Mouse (Mus musculus) CD4-positive helper T cell, adult 2 months (primary cell): ENCODE measurements around the gene Ttll9.

Experiments used
- DNase-seq: peaks from one replicate; pipeline ENCODE4 v3.0.0-alpha.2; 2012; ENCODE audit warnings: low read depth, missing footprints, low spot score

The Ttll9 gene

DNA sequence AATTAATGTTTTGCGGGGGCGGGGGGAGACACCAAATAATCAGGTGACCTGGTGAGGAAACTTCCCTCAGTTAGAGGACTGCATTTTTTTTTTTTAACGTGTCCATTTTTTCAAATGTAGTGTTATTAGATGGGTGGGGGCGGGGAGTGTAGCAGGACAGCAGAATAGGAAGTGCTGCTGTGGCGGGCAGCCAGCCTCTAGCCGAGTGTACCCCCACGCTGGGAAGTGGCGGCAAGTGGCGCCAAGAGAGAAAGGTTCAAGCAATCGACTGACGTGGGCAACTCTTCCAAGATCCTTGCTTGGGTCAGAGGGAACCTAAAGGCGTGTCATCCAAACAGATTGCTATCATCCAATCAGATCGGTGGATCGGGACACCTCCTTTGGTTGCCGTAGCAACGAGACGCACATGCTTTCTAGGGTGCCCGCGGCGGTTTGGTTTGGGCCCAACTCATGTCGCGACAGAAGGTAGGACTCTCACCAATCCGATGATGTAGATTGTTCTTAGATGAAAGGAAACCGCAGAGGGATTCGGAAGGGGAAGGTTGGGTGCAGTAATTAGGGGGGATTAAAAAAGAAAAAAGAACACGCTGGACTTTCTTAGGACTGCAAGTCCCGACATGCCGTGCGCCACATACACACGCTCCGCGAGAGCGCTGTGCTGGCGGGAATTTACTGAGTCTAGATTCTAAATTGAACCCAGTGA is at the start of gene Ttll9:
TSS of gene Ttll9 (plus strand) at position 395 of the 703 bp plus-strand sequence.
- peak; percentile 59 for DNase-seq

DNA sequence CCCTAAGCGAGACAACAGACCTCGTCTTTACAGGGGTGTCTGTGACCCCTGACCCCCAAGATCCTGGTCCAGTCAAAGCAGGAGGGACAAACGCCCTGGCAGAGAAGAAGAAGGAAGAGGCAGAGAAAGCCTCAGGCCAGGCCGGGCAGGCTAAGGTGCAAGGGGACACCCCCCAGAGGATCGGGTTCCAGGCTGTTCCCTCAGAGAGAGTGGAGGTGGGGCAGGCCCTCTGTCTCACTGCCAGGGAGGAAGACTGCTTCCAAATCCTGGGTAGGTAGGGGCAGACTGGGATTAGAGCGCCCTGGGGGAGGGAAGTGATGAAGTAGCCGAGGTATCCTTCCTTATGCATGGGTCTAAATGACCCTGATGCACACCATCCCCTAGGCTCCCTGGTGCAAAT is 48.8 kb upstream of the Ttll9 start:
- DNase-seq: no peak

DNA sequence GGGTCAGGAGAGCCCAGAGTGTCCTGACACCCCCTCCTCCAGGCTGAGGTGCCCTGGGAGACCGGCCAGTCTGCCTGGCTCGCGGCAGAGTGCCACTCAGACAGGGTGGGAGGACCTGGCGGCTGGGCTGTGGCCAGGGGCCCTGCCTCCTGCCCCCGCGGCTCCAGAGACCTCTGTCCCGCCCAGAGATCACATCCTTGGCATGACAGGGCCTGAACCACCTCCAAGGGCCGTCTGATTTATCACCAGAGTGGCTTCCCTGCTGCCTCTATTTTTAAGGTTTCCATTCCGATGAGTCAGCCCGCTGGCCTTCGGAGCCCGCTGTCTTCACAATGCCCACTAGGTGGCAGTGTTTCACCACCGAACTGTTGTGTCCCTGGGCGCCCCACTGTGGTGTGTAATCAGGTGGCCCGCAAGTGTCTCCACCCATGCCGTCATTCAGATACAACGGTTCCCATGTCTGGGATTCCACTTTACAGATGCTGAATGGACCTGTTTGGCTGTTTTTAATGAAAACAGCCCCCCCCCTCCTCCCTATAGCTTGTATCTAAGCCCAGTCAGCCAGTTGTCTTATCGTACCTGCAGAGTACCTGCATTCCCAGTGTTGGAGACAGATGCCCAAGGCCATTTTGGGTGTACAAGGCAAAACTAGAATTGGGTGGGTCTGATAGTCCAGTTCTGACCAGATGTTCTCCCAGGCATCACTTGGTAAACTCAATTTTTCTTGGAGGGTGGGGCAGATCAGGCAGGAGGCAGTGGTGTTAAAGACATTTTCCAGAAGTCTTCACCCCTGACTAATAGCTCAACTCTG is 47.8 kb upstream of the Ttll9 start:
- DNase-seq: peak; percentile 83

DNA sequence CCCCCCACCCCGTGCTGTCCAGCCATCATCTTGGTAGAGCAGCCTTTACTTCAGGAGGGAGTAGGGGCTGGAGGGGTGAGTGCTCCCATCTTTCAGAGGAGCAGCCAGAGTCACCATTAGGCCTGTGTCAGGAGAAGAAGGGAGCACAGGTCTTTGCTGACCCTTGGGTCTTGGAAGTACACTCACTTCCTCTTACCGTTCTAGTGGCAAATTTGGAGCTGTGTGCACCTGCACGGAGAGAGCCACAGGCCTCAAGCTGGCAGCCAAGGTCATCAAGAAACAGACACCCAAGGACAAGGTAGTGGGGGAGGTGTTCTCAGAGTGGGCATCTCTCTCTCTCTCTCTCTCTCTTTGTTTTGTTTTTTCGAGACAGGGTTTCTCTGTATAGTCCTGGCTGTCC is 46.8 kb upstream of the Ttll9 start:
- DNase-seq: no peak

DNA sequence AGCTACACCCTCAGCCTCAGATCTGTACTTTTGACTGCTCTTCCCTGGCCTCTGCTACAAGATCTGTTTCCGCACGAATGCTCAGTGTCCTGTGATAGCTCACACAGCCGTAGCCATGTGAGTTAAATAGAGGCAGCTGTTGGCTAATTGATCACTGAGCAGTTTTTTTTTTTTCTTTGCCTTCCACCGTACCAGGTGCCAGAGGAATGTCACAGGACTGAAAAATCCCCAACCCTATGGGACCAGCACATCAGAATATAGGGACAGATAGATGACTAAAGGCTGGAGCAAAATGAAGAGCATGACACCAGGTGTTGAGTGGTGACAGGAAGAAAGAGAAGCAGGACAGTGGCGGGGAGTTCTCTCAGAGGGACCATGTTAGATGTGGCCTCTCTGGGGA is 46.2 kb upstream of the Ttll9 start:
- DNase-seq: no peak

DNA sequence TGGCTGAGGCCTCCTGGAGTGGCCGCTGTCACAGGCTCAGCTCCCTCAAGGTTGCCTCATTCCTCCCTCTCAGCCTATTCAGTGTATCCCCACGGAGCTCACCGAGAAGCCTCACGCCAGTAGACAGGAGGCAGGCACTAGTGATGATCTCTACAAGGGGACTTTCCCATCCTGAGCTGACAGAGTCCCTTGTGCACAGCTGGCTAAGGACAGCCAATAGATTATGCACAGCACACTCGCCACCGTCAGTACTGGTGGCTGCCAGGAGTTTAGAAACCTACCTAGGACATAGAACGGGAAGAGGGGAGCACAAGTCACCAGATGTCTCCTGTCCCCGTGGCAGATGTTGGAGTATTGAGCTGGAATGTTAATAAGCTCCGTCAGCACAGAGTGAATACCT is 44.6 kb upstream of the Ttll9 start:
- DNase-seq: no peak

DNA sequence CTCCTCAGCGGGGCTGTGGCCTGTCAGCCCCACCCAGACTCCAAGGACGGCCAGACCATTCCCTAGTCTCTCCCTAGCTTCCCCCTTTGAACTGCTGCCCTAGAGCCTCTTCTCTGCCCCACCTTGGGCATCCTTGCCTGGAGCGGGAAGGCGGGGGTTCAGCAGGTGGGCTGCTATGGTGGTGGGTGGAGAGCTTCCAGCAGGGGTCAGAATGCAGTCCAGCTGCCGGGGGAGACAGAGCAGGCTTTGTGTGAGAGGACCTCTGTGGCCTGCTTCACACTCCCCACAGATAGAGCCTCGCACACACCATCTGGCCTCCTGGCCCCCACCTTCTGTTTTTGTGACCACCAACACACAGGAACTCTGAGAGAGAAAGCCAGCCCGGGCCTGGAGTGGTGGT is 39.9 kb upstream of the Ttll9 start:
- DNase-seq: no peak

DNA sequence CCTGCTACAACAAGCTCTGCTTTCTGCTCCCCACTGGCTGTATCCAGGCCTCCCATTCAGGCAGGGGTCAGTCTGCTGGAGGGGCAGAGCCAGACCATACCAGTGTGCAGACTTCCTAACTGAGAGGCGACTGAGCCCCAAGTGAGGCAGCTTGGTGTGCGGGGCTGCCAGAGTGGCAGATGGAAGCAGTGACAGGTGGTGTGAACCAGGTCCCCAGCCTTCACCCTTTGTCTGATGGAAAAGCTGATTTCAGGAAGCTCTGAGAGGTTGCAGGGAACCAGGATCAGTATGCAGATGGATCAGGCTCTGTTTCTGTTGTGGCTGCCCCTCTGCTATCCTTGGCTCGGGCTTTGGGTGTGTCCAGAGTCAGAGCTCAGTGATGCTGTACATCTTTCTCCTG is 38.7 kb upstream of the Ttll9 start:
- no peak for DNase-seq

DNA sequence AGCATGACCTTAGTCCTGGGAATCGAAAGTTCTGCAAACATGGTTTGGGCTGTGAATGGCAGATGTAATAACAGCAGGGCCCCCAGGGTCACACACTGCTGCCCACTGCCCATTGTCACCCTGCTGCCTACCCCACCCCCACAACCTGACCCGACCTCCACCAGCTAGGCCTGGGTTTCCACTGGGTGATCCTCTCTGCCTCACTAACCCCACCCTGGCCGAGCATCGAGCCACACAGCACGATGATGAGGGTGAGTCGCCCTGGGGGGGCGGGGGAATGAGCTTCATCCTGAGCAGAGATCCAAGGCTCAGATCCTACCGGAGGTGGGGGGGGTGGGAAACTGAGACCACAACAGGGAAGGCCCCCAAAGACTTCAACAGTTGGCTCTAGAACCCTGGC is 38.2 kb upstream of the Ttll9 start:
- DNase-seq: no peak

DNA sequence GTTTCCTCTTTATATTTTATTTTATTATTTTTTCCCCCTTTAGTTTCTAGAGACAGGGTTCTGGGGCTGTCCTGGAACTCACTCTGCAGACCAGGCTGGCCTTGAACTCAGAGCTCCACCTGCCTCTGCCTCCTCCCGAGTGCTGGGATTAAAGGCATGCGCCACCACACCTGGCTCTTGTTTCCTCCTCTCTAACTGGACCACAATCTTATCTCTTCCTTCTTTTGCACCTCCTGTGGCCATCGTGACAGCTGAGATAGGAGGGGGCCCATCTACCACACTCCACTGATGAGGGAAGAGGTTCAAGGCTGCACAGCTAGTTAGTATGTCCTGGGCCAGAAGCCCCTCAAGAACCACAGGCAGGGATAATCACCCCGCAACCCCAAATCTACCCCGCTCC is 37.7 kb upstream of the Ttll9 start:
- DNase-seq: no peak

DNA sequence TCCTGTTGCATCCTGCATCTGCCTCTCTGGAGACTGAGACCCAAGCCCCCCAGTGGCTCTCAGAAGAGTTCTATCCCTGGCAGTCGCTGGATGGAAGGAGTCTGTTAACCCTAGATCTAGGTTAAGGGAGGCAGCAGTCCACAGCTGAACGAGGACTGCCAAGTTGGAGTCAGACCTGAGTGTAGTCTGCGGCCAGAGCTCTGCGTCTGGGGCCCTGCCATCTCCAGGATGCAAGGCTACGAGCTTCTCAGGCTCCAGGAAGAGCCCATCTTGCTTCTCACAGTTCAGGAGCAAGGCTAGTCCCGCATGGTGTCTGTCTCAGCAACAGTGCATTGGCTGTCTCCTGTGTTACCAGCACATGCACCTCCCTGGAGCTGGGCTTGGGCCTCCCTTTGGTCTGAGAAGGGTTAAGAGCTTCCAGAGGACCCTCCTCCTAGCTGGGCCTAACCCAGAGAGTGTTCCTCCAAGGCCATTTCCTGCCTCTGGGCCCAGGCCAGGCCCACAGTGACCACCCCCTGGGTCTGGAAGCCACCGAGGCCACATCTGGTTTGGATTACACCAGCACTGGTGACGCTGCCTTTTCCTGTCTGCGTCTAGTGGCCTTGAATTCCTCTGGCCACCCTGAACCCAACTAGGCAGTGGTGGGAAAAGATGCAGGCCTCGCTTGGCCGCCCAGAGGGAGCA is 37.0 kb upstream of the Ttll9 start:
- no peak for DNase-seq

DNA sequence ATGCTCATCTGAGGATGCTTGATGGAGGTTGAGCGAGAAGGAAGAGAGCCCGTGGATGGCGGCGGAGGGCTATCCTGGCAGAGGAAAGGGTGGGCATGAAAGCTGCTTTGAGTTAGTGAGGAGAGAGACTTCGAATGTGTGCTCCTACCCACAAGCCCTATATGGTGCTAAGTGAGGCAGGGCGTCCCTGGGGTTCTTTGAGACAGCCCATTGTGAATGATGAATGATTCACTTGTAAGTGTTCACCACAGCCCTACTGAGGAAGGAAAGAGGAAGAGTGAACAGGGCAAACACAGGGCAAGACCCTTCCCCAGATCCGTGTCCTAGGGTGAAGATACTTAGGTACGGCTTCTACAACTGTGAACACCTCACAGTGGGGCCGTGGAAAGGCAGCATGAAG is 35.4 kb upstream of the Ttll9 start:
- DNase-seq: no peak

DNA sequence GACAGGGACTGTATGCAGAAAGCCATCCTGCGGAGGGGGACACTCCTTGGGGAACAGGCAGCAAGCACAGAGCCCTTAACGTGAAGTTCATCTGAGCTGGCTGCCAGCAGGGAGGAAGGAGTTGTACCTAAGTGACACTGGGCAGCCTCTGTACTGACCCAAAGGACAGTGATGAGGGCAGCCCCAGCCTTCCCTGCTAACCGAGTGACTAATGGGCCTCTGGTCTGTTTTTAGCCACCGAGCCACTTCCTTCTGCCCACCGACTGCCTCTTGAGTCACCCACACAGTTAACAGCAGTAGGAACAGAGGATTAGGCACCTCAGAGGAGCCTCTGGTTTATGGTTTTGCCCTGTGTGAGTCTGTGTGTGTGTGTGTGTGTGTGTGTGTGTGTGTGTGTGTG is 34.9 kb upstream of the Ttll9 start:
- no peak for DNase-seq

DNA sequence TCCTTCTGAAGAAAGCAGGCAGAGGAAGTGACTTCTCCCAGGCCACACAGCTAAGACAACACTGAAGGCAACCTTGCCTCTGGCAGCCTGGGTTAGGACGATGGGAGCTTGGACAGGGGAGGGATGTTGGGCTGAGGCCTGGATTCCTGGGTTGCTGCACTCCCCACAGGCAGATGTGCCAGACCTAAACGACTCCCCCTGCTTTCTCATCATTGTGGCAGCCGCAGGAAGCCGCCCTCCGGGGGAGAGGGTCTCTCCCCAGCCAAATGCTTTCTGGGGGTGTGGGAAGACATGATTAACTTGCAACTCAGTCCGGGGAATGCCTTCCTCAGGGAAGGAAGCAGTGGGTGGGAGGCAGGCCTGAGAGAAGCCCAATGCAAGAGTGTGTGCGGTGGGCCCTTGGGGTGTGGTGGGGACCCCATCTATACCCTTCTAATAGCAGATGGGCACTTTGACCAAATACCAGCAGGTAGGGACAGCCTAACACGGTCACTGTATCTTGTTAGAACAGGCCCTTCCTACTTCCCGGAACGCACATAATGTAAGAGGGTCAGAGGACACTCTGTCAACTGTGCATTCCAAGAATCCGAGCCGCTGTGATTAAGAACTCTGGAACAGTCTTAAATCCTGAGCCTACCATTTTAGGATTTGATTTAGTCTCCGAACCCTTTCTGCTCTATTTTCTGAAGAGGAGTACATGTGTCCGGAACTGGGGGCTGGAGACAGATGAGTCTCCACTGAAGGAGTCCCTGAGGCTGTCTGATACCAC is 33.9 kb upstream of the Ttll9 start:
- no peak for DNase-seq

DNA sequence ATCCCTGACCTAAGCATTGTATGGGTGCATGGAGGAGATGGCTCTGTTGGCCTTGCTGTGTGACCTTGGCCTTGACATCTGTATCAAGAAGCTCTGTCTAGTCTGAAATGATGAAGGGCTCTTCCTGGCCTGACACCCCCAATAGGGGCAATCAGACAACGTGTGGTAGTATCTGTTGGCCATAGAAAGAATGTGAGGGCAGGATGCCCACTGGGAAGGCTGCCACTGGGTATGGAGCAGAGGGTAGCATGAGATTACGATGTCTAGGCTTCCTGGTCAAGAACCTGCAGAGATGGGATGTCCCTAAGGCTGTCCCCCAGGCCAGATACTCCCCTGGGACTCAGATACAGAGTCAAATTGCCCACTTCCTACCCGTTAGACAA is 33.3 kb upstream of the Ttll9 start:
- no peak for DNase-seq

DNA sequence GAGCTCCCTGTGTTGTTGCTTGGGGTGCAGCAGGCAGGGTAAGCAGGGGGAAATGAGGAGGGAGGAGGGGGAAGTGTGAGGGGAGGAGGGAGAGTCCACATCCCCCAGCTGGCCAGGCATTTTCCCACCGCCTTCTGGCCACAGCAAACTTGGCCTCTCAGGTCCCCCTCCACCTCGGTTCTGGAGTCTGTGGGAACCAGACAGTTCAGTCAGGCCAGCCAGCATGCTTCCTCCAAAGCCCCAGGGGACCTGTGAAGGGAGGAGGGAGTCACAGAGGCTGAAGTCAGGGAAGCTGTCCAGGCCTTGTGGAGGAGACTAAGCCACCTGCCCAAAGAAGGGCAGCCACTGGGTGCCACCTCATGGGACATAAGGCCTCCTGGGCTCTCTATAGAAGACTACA is 32.0 kb upstream of the Ttll9 start:
- no peak for DNase-seq

DNA sequence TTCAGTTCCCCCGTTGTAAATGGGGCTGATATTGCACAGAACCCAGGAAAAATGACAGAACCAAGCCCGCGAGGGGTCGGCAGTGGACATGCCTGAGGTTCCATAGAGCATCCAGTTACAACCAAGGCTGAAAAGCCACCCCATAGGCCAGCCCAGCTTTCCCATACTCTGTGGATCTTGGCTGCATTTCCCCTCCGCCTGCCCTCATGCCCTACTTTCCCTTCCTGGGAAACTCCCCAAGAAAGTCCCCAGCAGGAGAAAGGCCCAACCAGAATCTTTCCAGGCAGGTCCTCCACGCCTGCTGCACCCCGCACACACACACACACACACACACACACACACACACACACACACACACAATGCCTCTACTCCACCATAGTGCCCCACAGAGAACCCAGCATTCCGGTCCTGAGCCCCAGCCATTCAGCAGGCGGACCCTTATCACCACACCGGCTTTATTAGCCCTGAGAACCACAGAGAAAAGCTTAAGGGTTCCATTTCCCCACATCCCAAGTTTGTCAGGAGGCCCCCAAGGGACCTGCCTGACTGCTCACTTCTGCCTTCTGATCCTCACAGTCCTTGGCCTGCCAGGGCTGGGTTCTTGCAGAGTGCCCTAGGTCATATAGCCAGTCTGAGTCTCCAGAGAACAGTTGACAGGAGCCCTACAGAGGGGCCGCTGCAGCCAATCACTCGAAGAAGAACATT is 30.7 kb upstream of the Ttll9 start:
- no peak for DNase-seq

DNA sequence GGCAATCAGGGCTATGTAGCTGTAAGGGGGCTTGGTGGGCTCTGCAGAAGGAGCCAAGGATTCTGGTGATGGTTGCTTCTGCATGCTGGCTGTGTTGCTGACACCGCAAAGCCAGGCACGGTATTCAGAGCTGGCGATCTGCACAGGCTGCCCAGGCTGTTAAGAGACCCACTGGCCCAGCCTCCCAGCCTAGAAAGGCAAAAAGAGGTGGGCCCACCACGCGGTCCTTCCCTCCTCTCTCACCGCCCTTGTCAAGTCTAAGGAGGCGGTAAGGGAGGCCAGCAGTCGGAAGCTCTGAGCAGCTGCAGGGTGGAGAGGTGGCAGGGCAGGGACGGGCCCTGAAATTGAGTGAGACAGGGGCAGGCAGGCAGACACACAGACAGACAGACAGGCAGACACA is 29.2 kb upstream of the Ttll9 start, which contains the start of gene Foxs1:
TSS of gene Foxs1 (minus strand) at position 161 of the 400 bp plus-strand sequence.
- DNase-seq: no peak

DNA sequence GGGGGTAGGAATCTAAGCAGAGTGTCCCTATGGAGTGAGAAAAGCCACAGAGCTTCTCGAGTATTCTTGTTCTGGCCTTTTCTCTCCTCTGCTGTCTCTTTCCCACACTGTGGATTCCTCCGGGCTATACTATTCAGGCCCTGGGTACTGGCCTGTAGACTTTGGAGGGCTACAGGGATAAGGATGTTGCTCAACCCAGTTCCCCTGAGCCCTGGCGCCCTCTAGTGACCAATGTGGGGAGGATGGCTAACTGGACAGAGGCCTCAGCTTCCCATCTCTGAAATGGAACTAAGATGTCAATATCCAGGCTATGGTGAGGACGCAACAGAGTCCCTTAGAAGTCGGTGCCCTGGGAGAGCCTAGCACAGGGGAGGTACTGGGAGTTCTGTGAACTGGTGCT is 28.7 kb upstream of the Ttll9 start:
- DNase-seq: peak; percentile 23

DNA sequence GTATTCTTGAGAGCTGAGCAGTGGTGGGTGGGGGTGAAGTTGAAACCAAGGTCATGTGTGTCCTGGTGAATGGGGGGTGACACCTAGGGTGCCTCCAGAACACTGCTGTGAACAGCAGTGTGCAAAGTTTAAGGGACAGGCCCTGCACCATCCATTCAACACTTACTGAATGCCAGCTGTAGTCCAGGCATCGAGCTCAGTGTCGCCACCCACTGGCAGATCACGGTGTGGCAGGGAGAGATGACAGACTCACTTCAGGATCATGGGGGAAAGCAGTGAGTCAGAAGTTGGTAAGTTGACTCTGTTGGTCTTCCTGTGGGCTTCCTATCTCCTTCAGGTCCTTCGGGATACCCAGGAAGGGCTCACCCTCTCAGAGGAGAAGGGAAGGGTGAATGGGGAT is 22.4 kb upstream of the Ttll9 start:
- DNase-seq: peak; percentile 27

DNA sequence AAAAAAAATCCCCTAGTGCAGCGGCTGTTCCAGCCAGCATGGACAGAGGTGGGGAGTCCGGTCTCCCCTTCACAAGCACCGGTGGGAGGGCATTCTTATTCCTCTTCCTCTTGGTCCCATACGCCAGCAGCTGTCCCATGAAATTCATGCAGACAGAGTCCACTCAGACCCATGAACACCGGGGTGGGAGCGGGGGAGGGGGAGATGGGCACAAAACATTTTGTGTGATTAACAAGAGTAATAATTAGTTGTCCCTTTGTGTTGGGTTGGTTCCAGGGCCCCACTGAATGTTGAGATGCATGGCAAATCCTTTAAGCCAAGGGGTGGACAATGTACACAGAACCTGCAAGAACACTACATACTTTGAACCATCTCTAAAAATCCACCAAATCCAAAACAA is 21.2 kb upstream of the Ttll9 start:
- no peak for DNase-seq
